In genomic region chr9:65011304-65011703, GRCm38 (mm10) we compare ENCODE assay signal across 8 mouse cellular contexts. TPM values are rescaled to one million over a fixed set of nuclear protein-coding genes. Genes with fewer than 3 reads are reported as not detected.
DNase-seq lines count a peak whose midpoint lies in the region; ATAC-seq and TF ChIP-seq lines count a peak whose summit lies in the region.

No protein-coding gene starts in this region.

- no peak overlapping the region for H3K4me3 ChIP-seq in kidney, adult 2 months (ENCODE audit: insufficient read depth, low read depth, low read length)
- H3K4me3 ChIP-seq in kidney, embryonic 14.5 days (ENCODE audit: low read length), result no peak overlapping the region
- H3K4me3 ChIP-seq in CH12.LX (replicated peaks in 1 of 3; ENCODE audit: low read depth in 2 of 3, low read length in 2 of 3, poor library complexity in 1 of 3), result no peak overlapping the region
- H3K4me3 ChIP-seq in forebrain, embryonic 14.5 days (ENCODE audit: low read depth, low read length), result no peak overlapping the region
- no peak overlapping the region for H3K4me3 ChIP-seq in heart, embryonic 10.5 days

- peak; percentile 47 for TF ChIP-seq CTCF in kidney, adult 2 months (conservative IDR thresholded peaks at IDR 0.05; ENCODE audit: insufficient read depth, insufficient read length, low read depth, low read length)
- TF ChIP-seq CTCF in CH12.LX (conservative IDR thresholded peaks at IDR 0.05 in 1 of 2, IDR thresholded peaks at IDR 0.05 in 1 of 2; ENCODE audit: low read depth in 2 of 2, low read length in 2 of 2), result peak in 1 of 2 experiments; percentile 66; a peak in 2 of 4 replicates

- no peak for TF ChIP-seq POLR2A in kidney, adult 2 months (IDR thresholded peaks at IDR 0.05; ENCODE audit: low read depth, low read length)
- TF ChIP-seq POLR2A in CH12.LX (IDR thresholded peaks at IDR 0.05; ENCODE audit: low read depth, low read length), result no peak

- H3K4me2 ChIP-seq in kidney, embryonic 14.5 days (replicated peaks; ENCODE audit: low read depth, low read length), result no peak overlapping the region
- peak overlapping the region; percentile 51 for H3K4me2 ChIP-seq in CH12.LX (ENCODE audit: insufficient read depth, low read depth, poor library complexity, severe bottlenecking)
- no peak overlapping the region for H3K4me2 ChIP-seq in forebrain, embryonic 14.5 days (ENCODE audit: low read length)

- in situ Hi-C loops in CH12.LX (cut with MboI; ENCODE audit: low pct_ligation_motif_present, low pct_unique_long_range_greater_than_20kb, low sequenced_read_pairs), result no loop called here

- DNase-seq in kidney, adult 2 months, result peak; percentile 27
- DNase-seq in CH12.LX (ENCODE audit: extremely low read depth), result peak; percentile 49
- DNase-seq in adrenal gland, adult 18-20 months (ENCODE audit: low spot score in 2 of 2), result peak; percentile 54 to 58
- DNase-seq in kidney, postnatal 4 days, result peak; percentile 55 to 64
- peak; percentile 21 to 27 for DNase-seq in thymus, postnatal 36 days
- no peak for DNase-seq in forebrain, embryonic 14.5 days (ENCODE audit: low spot score)
- no peak for DNase-seq in heart, embryonic 10.5 days (ENCODE audit: low spot score)

- no peak overlapping the region for H3K9ac ChIP-seq in kidney, embryonic 14.5 days (ENCODE audit: low read depth, low read length)
- H3K9ac ChIP-seq in CH12.LX (ENCODE audit: insufficient read depth, low read depth), result no peak overlapping the region
- H3K9ac ChIP-seq in forebrain, embryonic 14.5 days (ENCODE audit: low read length), result no peak overlapping the region

- TF ChIP-seq EP300 in CH12.LX (IDR thresholded peaks at IDR 0.05; ENCODE audit: low read length), result no peak

- H3K4me1 ChIP-seq in kidney, adult 2 months (ENCODE audit: control insufficient read depth, insufficient read depth, low read length), result peaks cover 7% of the 10 kb centered on the region; the same call in 1 of the 2 replicates
- H3K4me1 ChIP-seq in kidney, embryonic 14.5 days (ENCODE audit: control insufficient read depth, insufficient read depth, low read length), result peaks cover 5% of the 10 kb centered on the region; the same call in 1 of the 2 replicates
- H3K4me1 ChIP-seq in CH12.LX (ENCODE audit: control insufficient read depth in 1 of 2, insufficient read depth in 2 of 2), result peaks cover 6 to 24% of the 10 kb centered on the region in 2 experiments
- H3K4me1 ChIP-seq in forebrain, embryonic 14.5 days (ENCODE audit: control insufficient read depth, insufficient read depth, low read length), result peaks cover 7% of the 10 kb centered on the region; the same call in 1 of the 2 replicates
- H3K4me1 ChIP-seq in heart, embryonic 10.5 days, result peaks cover 15% of the 10 kb centered on the region

- peak; percentile 36 for TF ChIP-seq RAD21 in CH12.LX (IDR thresholded peaks at IDR 0.05; ENCODE audit: low read depth, low read length)

- dilution Hi-C loops in CH12.LX (cut with MboI; ENCODE audit: extremely low pct_ligation_motif_present, extremely low pct_unique_long_range_greater_than_20kb, low sequenced_read_pairs), result no loop called here

- no peak for ATAC-seq in kidney, embryonic 14.5 days (ENCODE audit: low FRiP score, low TSS enrichment)
- no peak for ATAC-seq in forebrain, embryonic 14.5 days

- H3K36me3 ChIP-seq in kidney, adult 2 months (ENCODE audit: control insufficient read depth, insufficient read depth, low read length), result peaks cover under 1% of the 10 kb centered on the region
- H3K36me3 ChIP-seq in kidney, embryonic 14.5 days (ENCODE audit: control insufficient read depth, insufficient read depth, low read length), result peaks cover 1% of the 10 kb centered on the region; the same call in 1 of the 2 replicates
- H3K36me3 ChIP-seq in CH12.LX (replicated peaks in 1 of 2; ENCODE audit: control insufficient read depth in 1 of 2, insufficient read depth in 1 of 2, low read length in 1 of 2), result peaks cover 5 to 26% of the 10 kb centered on the region in 2 experiments
- peaks cover 22% of the 10 kb centered on the region for H3K36me3 ChIP-seq in forebrain, embryonic 14.5 days (ENCODE audit: control insufficient read depth, insufficient read depth, low read length)
- peaks cover 28% of the 10 kb centered on the region for H3K36me3 ChIP-seq in heart, embryonic 10.5 days

- H3K27ac ChIP-seq in kidney, adult 2 months (ENCODE audit: insufficient read depth, low read depth, low read length), result no peak overlapping the region
- no peak overlapping the region for H3K27ac ChIP-seq in kidney, embryonic 14.5 days (ENCODE audit: low read depth, low read length)
- H3K27ac ChIP-seq in CH12.LX (ENCODE audit: insufficient read depth, low read depth), result no peak overlapping the region
- no peak overlapping the region for H3K27ac ChIP-seq in forebrain, embryonic 14.5 days (ENCODE audit: low read depth, low read length)
- no peak overlapping the region for H3K27ac ChIP-seq in heart, embryonic 10.5 days

- H3K79me2 ChIP-seq in CH12.LX (replicated peaks; ENCODE audit: control insufficient read depth, extremely low read depth, insufficient read depth, poor library complexity, severe bottlenecking), result peaks cover 9% of the 10 kb centered on the region

- no peaks in the 10 kb centered on the region for H3K27me3 ChIP-seq in kidney, adult 2 months (replicated peaks; ENCODE audit: control insufficient read depth, insufficient read depth, low read length)
- no peaks in the 10 kb centered on the region for H3K27me3 ChIP-seq in kidney, embryonic 14.5 days (ENCODE audit: control insufficient read depth, insufficient read depth, low read length)
- H3K27me3 ChIP-seq in CH12.LX (replicated peaks), result no peaks in the 10 kb centered on the region
- no peaks in the 10 kb centered on the region for H3K27me3 ChIP-seq in forebrain, embryonic 14.5 days (replicated peaks; ENCODE audit: control insufficient read depth, insufficient read depth, low read length)
- no peaks in the 10 kb centered on the region for H3K27me3 ChIP-seq in heart, embryonic 10.5 days (ENCODE audit: insufficient read depth, poor library complexity, severe bottlenecking)

- no peaks in the 10 kb centered on the region for H3K9me3 ChIP-seq in kidney, embryonic 14.5 days (ENCODE audit: control insufficient read depth, low read length)
- no peaks in the 10 kb centered on the region for H3K9me3 ChIP-seq in CH12.LX (replicated peaks; ENCODE audit: low read length)
- H3K9me3 ChIP-seq in forebrain, embryonic 14.5 days (replicated peaks; ENCODE audit: control insufficient read depth, low read length), result no peaks in the 10 kb centered on the region
- no peaks in the 10 kb centered on the region for H3K9me3 ChIP-seq in heart, embryonic 10.5 days

- WGBS in kidney, adult 2 months, result 61% methylated on average over 6 of the region's 6 CpGs
- WGBS in kidney, embryonic 14.5 days, result 57% methylated on average over 6 of the region's 6 CpGs
- 55% methylated on average over 6 of the region's 6 CpGs for WGBS in forebrain, embryonic 14.5 days
- WGBS in heart, embryonic 10.5 days, result 53% methylated on average over 6 of the region's 6 CpGs

TF ChIP-seq in CH12.LX, 34 proteins besides CTCF, POLR2A, EP300 and RAD21:
- TF ChIP-seq NRF1 (IDR thresholded peaks at IDR 0.05; ENCODE audit: low read depth, low read length), result no peak
- TF ChIP-seq USF1 (IDR thresholded peaks at IDR 0.05; ENCODE audit: low read depth, low read length), result no peak
- peak; percentile 51 for TF ChIP-seq SMC3 (IDR thresholded peaks at IDR 0.05; ENCODE audit: low read depth, low read length)
- no peak for TF ChIP-seq MAZ (IDR thresholded peaks at IDR 0.05; ENCODE audit: low read depth, low read length)
TF ChIP-seq in CH12.LX: peak in this region for 1.

RNA-seq across cellular contexts. Expression of gene Hacd3, which starts 10.2 kb away (rescaled TPM):
- polyA plus RNA-seq in kidney, adult 2 months (2012; rRNA removed), result 36.9 and 37.5 TPM in 2 replicates
- polyA plus RNA-seq in kidney, embryonic 14.5 days (2014; fragmentation: Nextera tagmentation; extraction: Ambion mirVana), result 45.6 and 85.6 TPM in 2 replicates
- 30.4 and 36.5 TPM in 2 replicates for total RNA-seq in CH12.LX (2012; rRNA removed)
- 68.7 and 72.7 TPM in 2 replicates for total RNA-seq in CH12.LX (2014; rRNA removed)
- 36.9 and 41.5 TPM in 2 replicates for polyA plus RNA-seq in CH12.LX (2012; ENCODE audit: insufficient read length, low read depth)
- 100 to 1,000 TPM; 216 to 368 TPM for total RNA-seq in adrenal gland, adult 18-20 months (2021)
- 67.4 and 86.3 TPM in 2 replicates for polyA plus RNA-seq in forebrain, embryonic 14.5 days (2014; fragmentation: Nextera tagmentation; extraction: Ambion mirVana)
- 67.6 and 78.7 TPM in 2 replicates for polyA plus RNA-seq in heart, embryonic 10.5 days (2016; fragmentation: Nextera tagmentation; extraction: Ambion mirVana)

RNA-seq across cellular contexts. Expression of gene Dpp8, which starts 20.9 kb away (rescaled TPM):
- 41.6 and 45.3 TPM in 2 replicates for polyA plus RNA-seq in kidney, adult 2 months (2012; rRNA removed)
- 20.7 and 29.9 TPM in 2 replicates for polyA plus RNA-seq in kidney, embryonic 14.5 days (2014; fragmentation: Nextera tagmentation; extraction: Ambion mirVana)
- total RNA-seq in CH12.LX (2012; rRNA removed) (35.3 and 36.0 TPM in 2 replicates), CH12.LX (2014; rRNA removed) (39.9 and 44.0 TPM in 2 replicates)
- polyA plus RNA-seq in CH12.LX (2012; ENCODE audit: insufficient read length, low read depth), result 41.8 and 53.2 TPM in 2 replicates
- total RNA-seq in adrenal gland, adult 18-20 months (2021), result 10 to 100 TPM; 91.8 to 92.9 TPM
- polyA plus RNA-seq in forebrain, embryonic 14.5 days (2014; fragmentation: Nextera tagmentation; extraction: Ambion mirVana), result 36.3 and 37.3 TPM in 2 replicates
- polyA plus RNA-seq in heart, embryonic 10.5 days (2016; fragmentation: Nextera tagmentation; extraction: Ambion mirVana), result 35.2 and 36.2 TPM in 2 replicates

RNA-seq across cellular contexts. Expression of gene Ints14, which starts 50.6 kb away (rescaled TPM):
- 16.5 and 17.3 TPM in 2 replicates for polyA plus RNA-seq in kidney, adult 2 months (2012; rRNA removed)
- polyA plus RNA-seq in kidney, embryonic 14.5 days (2014; fragmentation: Nextera tagmentation; extraction: Ambion mirVana), result 41.4 and 71.6 TPM in 2 replicates
- total RNA-seq in CH12.LX (2012; rRNA removed) (30.1 and 38.2 TPM in 2 replicates), CH12.LX (2014; rRNA removed) (51.9 and 52.9 TPM in 2 replicates)
- 55.8 and 58.2 TPM in 2 replicates for polyA plus RNA-seq in CH12.LX (2012; ENCODE audit: insufficient read length, low read depth)
- total RNA-seq in adrenal gland, adult 18-20 months (2021), result 10 to 100 TPM; 22.3 to 23.5 TPM
- polyA plus RNA-seq in forebrain, embryonic 14.5 days (2014; fragmentation: Nextera tagmentation; extraction: Ambion mirVana), result 49.0 and 49.8 TPM in 2 replicates
- 55.4 and 58.3 TPM in 2 replicates for polyA plus RNA-seq in heart, embryonic 10.5 days (2016; fragmentation: Nextera tagmentation; extraction: Ambion mirVana)

RNA-seq across cellular contexts. Expression of gene Slc24a1, which starts 59.9 kb away (rescaled TPM):
- not detected in 2 replicates for polyA plus RNA-seq in kidney, adult 2 months (2012; rRNA removed)
- not detected in 2 replicates for polyA plus RNA-seq in kidney, embryonic 14.5 days (2014; fragmentation: Nextera tagmentation; extraction: Ambion mirVana)
- total RNA-seq in CH12.LX (2012; rRNA removed) (under 0.01 and 0.04 TPM in 2 replicates), CH12.LX (2014; rRNA removed) (not detected in 2 replicates)
- 0.05 and 0.11 TPM in 2 replicates for polyA plus RNA-seq in CH12.LX (2012; ENCODE audit: insufficient read length, low read depth)
- not detected for total RNA-seq in adrenal gland, adult 18-20 months (2021)
- 0.03 and 0.05 TPM in 2 replicates for polyA plus RNA-seq in forebrain, embryonic 14.5 days (2014; fragmentation: Nextera tagmentation; extraction: Ambion mirVana)
- 0.08 and 0.09 TPM in 2 replicates for polyA plus RNA-seq in heart, embryonic 10.5 days (2016; fragmentation: Nextera tagmentation; extraction: Ambion mirVana)

Comparison
In these comparisons a context has a peak if more than half of its experiments do, and no peak if none do; other contexts are left out.
1. DNase-seq: peak in kidney, adult 2 months (single experiment), CH12.LX (single experiment), adrenal gland, adult 18-20 months (2 of 2), kidney, postnatal 4 days (2 of 2) and thymus, postnatal 36 days (2 of 2); none in forebrain, embryonic 14.5 days (single experiment) and heart, embryonic 10.5 days (single experiment).